Mouse (Mus musculus) CH12.LX (cell line): Measurements from ENCODE around the gene Gm10198.

Experiments used
- CHD2 ChIP-seq: IDR thresholded peaks from 2 replicates; pipeline ENCODE4 v1.6.1; 2011; ENCODE audit warnings: low read length, improper control_type of control experiment
- CTCF ChIP-seq, 2 experiments: IDR thresholded peaks in 1 of 2; conservative IDR thresholded peaks in 1 of 2; 2 replicates each; pipeline ENCODE4 v1.5.1; 2011 to 2012; ENCODE audit warnings: low read depth in 2 of 2, low read length in 2 of 2, improper control_type of control experiment in 1 of 2, inconsistent platforms in 1 of 2, mild to moderate bottlenecking in 1 of 2, moderate library complexity in 1 of 2
- KAT2A ChIP-seq: IDR thresholded peaks from 2 replicates; pipeline ENCODE4 v1.6.1; 2012; ENCODE audit warnings: low read length, improper control_type of control experiment, inconsistent platforms; ENCODE audit not compliant: insufficient replicate concordance
- MAZ ChIP-seq: IDR thresholded peaks from 2 replicates; pipeline ENCODE4 v1.6.1; 2012; ENCODE audit warnings: low read depth, mild to moderate bottlenecking, inconsistent platforms, low read length, improper control_type of control experiment, moderate library complexity
- POLR2A ChIP-seq: IDR thresholded peaks from 2 replicates; pipeline ENCODE4 v1.6.1; 2011; ENCODE audit warnings: low read depth, mild to moderate bottlenecking, improper control_type of control experiment, low read length
- RCOR1 ChIP-seq: conservative IDR thresholded peaks from 2 replicates; pipeline ENCODE4 v1.6.1; 2012; ENCODE audit warnings: low read depth, mild to moderate bottlenecking, inconsistent platforms, low read length, improper control_type of control experiment
- TCF12 ChIP-seq: IDR thresholded peaks from 2 replicates; pipeline ENCODE4 v1.6.1; 2014; ENCODE audit warnings: low read depth, mild to moderate bottlenecking, inconsistent platforms, low read length, improper control_type of control experiment
- USF1 ChIP-seq: IDR thresholded peaks from 2 replicates; pipeline ENCODE4 v1.6.1; 2014; ENCODE audit warnings: low read depth, mild to moderate bottlenecking, inconsistent platforms, low read length, improper control_type of control experiment
- ZKSCAN1 ChIP-seq: IDR thresholded peaks from 2 replicates; pipeline ENCODE4 v1.6.1; 2012; ENCODE audit warnings: low read depth, inconsistent platforms, low read length, improper control_type of control experiment, borderline replicate concordance

GRCm38 (mm10) chr13:111622425-111622824 lies 29.8 kb downstream of the Gm10198 start:
- TF ChIP-seq CHD2 (no peak), POLR2A (no peak), TCF12 (no peak), CTCF (conservative IDR thresholded peaks at IDR 0.05 in 1 of 2, IDR thresholded peaks at IDR 0.05 in 1 of 2; ENCODE audit: low read depth in 2 of 2, low read length in 2 of 2) (no peak), ZKSCAN1 (no peak), RCOR1 (no peak), KAT2A (no peak), MAZ (no peak), USF1 (no peak)
